Mouse (Mus musculus) olfactory bulb, adult 2 months (tissue): ENCODE results near the gene Aanat.

ENCODE experiments used
- CTCF ChIP-seq: fragments of 200-500 bp; IDR thresholded peaks from 2 replicates; pipeline ENCODE4 v1.5.1; 2012; ENCODE audit warnings: low read depth, mild to moderate bottlenecking, low read length, moderate library complexity; ENCODE audit not compliant: insufficient read depth
- POLR2A ChIP-seq: fragments of 200-500 bp; IDR thresholded peaks from 2 replicates; pipeline ENCODE4 v1.6.1; 2012; ENCODE audit warnings: mild to moderate bottlenecking, low read depth, low read length, moderate library complexity; ENCODE audit not compliant: insufficient read depth

DNA sequence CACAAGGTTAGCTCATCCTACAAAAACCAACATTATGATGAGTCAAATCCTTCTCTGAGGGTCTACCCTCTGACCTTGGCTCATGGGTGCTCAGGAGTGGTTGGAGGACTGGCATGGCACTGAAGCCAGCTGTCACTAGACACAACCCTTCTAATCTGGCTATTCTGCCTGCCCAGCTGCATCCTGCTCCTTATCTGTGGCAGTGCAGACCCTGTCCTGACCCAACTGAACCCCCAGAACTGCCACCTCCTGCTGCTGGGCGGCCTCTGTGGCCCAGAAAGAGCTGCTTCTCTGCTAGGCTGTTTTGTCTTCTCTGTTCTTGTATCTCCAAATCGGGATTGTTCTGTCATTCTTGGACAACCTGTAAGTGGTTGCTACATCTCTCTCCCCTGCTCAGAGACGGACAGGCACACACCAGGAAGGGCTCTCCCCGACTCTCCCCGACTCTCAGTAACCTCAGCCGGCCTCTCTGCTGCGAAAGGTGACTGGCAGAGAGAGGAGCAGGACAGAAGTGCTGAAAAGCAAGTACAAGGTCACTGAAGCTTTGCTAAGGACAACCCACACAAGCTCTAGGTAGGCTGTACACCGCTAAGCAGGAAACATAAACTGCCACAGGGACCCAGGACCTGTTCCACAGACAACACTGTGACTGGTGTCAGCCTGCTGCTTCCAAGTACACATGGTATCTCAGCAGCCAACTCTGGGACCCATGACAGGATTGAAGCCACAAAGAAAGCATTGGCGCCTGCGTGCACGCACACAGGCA, 36.8 kb upstream of the Aanat start:
- no peak for TF ChIP-seq CTCF
- no peak for TF ChIP-seq POLR2A
